Mouse (Mus musculus): ENCODE data around the gene Sun2. TPM values are rescaled to one million over a fixed set of nuclear protein-coding genes. Genes with fewer than 3 reads are reported as not detected.

Gene Sun2
- polyA plus RNA-seq, 1 experiment, result 101 TPM

DNA sequence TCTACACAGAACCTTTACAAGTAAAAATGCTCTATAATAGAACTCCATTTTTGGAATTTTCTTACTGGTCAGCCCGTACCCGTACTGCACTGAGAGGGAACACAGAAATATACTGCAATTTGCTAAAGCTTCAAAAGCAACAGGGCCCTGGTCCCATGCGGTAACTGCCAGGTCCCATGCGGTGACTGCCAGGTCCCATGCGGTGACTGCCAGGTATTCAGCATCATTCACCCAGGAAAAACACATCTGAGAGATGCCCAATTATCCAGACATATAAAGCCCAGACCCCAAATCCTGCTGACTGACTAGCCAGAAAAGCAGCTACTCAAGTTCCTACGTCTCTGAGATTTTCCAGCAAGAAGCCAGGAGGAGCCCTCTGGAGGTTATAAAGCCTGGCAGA, 57.7 kb downstream of the Sun2 start:
- TF ChIP-seq CTCF (IDR thresholded peaks at IDR 0.05; ENCODE audit: extremely low read depth, insufficient read depth, insufficient read length, insufficient replicate concordance) (no peak), POLR2A (IDR thresholded peaks at IDR 0.05; ENCODE audit: low read depth, low read length) (no peak)
- DNase-seq (ENCODE audit: low read depth in 1 of 2, low spot score in 2 of 2), result no peak
- Histone ChIP-seq H3K27me3 (ENCODE audit: control insufficient read depth, insufficient read depth, low read length) (no peaks in the 10 kb centered on the region), H3K27ac (ENCODE audit: insufficient read depth, low read length) (no peak overlapping the region), H3K4me3 (ENCODE audit: extremely low read depth, insufficient read depth, insufficient read length) (no peak overlapping the region), H3K36me3 (ENCODE audit: control insufficient read depth, insufficient read depth, low read length) (no peaks in the 10 kb centered on the region), H3K4me1 (ENCODE audit: control insufficient read depth, insufficient read depth, insufficient read length) (peaks cover 18% of the 10 kb centered on the region; the same call in 1 of the 2 replicates)
- WGBS, result 92% methylated on average over 6 of the region's 6 CpGs

DNA sequence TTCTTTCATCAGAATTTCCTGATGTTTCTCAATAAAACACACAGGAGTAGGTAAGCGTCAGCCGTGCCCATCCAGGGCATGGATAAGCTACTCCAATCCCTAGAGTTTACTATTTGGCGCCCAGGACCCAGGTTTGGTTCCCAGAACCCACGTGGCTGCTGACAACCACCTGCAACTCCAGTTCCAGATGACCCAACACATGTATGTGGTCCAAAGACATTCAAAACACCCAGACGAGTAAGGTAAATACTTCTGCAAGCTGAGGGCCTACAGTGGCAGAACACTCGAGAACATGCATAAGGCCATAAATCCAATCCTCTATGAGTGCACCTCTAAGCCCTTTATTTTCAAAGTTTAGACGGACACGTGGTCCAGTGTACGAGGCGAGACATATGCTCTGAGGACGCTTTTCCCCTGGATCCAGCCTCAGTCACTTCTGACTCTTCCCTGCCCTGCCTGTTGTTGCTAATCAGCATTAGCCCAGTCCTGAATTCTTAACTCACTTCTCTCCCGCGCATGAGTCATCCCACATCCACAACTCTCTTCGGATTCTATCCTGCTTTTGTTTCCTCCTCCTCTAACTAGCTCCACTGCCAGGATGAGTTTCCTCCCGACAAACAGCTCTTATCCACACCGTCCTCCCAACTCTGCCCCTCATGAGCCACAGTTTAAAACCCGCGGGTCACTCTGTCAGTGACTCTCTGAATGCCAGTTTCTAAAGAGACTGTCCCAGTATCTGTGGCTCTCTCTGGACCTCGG, 58.5 kb downstream of the Sun2 start:
- H3K27ac ChIP-seq (ENCODE audit: insufficient read depth, low read length), result no peak overlapping the region
- no peak for DNase-seq (ENCODE audit: low read depth in 1 of 2, low spot score in 2 of 2)
- no peak overlapping the region for H3K4me3 ChIP-seq (ENCODE audit: extremely low read depth, insufficient read depth, insufficient read length)
- H3K4me1 ChIP-seq (ENCODE audit: control insufficient read depth, insufficient read depth, insufficient read length), result peaks cover 18% of the 10 kb centered on the region; the same call in 1 of the 2 replicates
- H3K27me3 ChIP-seq (ENCODE audit: control insufficient read depth, insufficient read depth, low read length), result no peaks in the 10 kb centered on the region
- TF ChIP-seq POLR2A (IDR thresholded peaks at IDR 0.05; ENCODE audit: low read depth, low read length) (no peak), CTCF (IDR thresholded peaks at IDR 0.05; ENCODE audit: extremely low read depth, insufficient read depth, insufficient read length, insufficient replicate concordance) (no peak)
- no peaks in the 10 kb centered on the region for H3K36me3 ChIP-seq (ENCODE audit: control insufficient read depth, insufficient read depth, low read length)
- 82% methylated on average over 19 of the region's 19 CpGs for WGBS

DNA sequence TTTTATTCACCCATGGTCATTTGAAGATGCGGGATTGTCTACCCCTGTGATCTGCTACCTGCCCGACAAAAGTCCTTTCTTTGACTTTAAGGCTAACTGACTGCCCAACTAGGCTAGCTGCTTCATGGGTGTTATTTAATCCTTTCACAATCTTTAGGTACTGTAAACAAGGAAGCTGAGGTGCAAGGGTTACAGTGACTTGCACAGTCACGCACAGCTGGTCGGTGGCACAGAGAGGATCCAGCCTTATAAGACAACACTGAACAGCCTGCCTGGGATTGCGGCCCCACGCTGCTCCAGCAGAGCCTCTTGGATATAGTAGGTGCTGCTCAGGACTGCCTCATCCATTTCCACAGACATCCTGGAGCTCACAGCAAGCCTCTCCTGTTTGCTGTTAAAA, 59.2 kb downstream of the Sun2 start:
- Histone ChIP-seq H3K27me3 (ENCODE audit: control insufficient read depth, insufficient read depth, low read length) (no peaks in the 10 kb centered on the region), H3K4me1 (ENCODE audit: control insufficient read depth, insufficient read depth, insufficient read length) (peaks cover 16% of the 10 kb centered on the region; the same call in 1 of the 2 replicates), H3K4me3 (ENCODE audit: extremely low read depth, insufficient read depth, insufficient read length) (no peak overlapping the region), H3K36me3 (ENCODE audit: control insufficient read depth, insufficient read depth, low read length) (no peaks in the 10 kb centered on the region), H3K27ac (ENCODE audit: insufficient read depth, low read length) (no peak overlapping the region)
- TF ChIP-seq CTCF (IDR thresholded peaks at IDR 0.05; ENCODE audit: extremely low read depth, insufficient read depth, insufficient read length, insufficient replicate concordance) (no peak), POLR2A (IDR thresholded peaks at IDR 0.05; ENCODE audit: low read depth, low read length) (no peak)
- DNase-seq (ENCODE audit: low read depth in 1 of 2, low spot score in 2 of 2), result no peak
- WGBS, result 80% methylated on average over 6 of the region's 6 CpGs

DNA sequence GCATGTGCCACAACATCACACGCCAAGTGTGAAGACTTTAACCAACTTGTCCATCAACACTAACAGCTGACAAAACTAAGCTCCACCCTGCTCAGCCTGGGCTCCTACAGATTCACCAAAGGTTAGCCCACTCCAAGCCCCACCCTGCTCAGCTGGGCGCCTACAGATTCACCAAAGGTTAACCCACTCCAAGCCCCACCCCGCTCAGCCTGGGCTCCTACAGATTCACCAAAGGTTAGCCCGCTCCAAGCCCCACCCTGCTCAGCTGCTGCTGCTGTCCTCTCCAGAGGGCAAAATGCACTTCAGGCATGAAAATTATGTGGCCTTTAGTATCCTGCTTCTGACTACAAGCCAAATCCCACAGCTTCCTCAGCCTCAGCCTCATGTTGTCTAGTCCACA, 60.4 kb downstream of the Sun2 start:
- H3K4me1 ChIP-seq (ENCODE audit: control insufficient read depth, insufficient read depth, insufficient read length), result peaks cover 16% of the 10 kb centered on the region; the same call in 1 of the 2 replicates
- no peak for DNase-seq (ENCODE audit: low read depth in 1 of 2, low spot score in 2 of 2)
- no peak overlapping the region for H3K4me3 ChIP-seq (ENCODE audit: extremely low read depth, insufficient read depth, insufficient read length)
- H3K27me3 ChIP-seq (ENCODE audit: control insufficient read depth, insufficient read depth, low read length), result no peaks in the 10 kb centered on the region
- no peak overlapping the region for H3K27ac ChIP-seq (ENCODE audit: insufficient read depth, low read length)
- WGBS, result 87% methylated on average over 4 of the region's 4 CpGs
- H3K36me3 ChIP-seq (ENCODE audit: control insufficient read depth, insufficient read depth, low read length), result no peaks in the 10 kb centered on the region
- TF ChIP-seq POLR2A (IDR thresholded peaks at IDR 0.05; ENCODE audit: low read depth, low read length), result no peak
- no peak for TF ChIP-seq CTCF (IDR thresholded peaks at IDR 0.05; ENCODE audit: extremely low read depth, insufficient read depth, insufficient read length, insufficient replicate concordance)

DNA sequence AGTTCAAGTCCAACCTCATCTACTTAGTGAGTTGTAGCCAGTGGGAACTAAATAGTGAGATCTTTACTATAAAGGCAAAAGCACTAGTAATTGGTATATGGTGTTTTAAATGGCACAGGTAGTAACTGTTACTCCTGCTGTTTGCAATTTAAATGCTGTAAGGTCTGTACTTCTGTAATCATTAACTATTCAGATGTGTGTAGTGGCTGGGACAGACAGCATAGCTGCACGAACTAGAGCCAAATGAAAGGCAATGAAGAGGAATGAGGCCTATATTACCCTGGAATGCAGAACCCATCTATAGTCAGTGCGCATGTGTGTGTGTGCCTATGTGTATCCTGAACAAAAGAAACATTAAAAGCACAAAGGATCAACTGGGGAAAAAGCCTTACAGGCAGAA, 64.4 kb downstream of the Sun2 start:
- H3K27me3 ChIP-seq (ENCODE audit: control insufficient read depth, insufficient read depth, low read length), result no peaks in the 10 kb centered on the region
- no peak overlapping the region for H3K4me3 ChIP-seq (ENCODE audit: extremely low read depth, insufficient read depth, insufficient read length)
- no peak for DNase-seq (ENCODE audit: low read depth in 1 of 2, low spot score in 2 of 2)
- no peak overlapping the region for H3K27ac ChIP-seq (ENCODE audit: insufficient read depth, low read length)
- TF ChIP-seq CTCF (IDR thresholded peaks at IDR 0.05; ENCODE audit: extremely low read depth, insufficient read depth, insufficient read length, insufficient replicate concordance), result no peak
- no peak for TF ChIP-seq POLR2A (IDR thresholded peaks at IDR 0.05; ENCODE audit: low read depth, low read length)
- H3K4me1 ChIP-seq (ENCODE audit: control insufficient read depth, insufficient read depth, insufficient read length), result no peaks in the 10 kb centered on the region
- peaks cover 17% of the 10 kb centered on the region for H3K36me3 ChIP-seq (ENCODE audit: control insufficient read depth, insufficient read depth, low read length)
- 93% methylated on average over 2 of the region's 2 CpGs for WGBS

Other genes with a start within 250 kb of the Sun2 start
- gene Kcnj4, start 237.3 kb downstream of the Sun2 start, polyA plus RNA-seq (2012; rRNA removed), result not detected in 2 replicates
- 1.8 and 2.3 TPM in 2 replicates for gene Kdelr3, start 226.1 kb downstream of the Sun2 start, polyA plus RNA-seq (2012; rRNA removed)
- gene Ddx17, start 195.8 kb downstream of the Sun2 start, polyA plus RNA-seq (2012; rRNA removed), result 158 and 200 TPM in 2 replicates
- gene Dmc1, start 137.4 kb downstream of the Sun2 start, polyA plus RNA-seq (2012; rRNA removed), result 0.07 and 0.13 TPM in 2 replicates
- 0.28 and 0.41 TPM in 2 replicates for gene Fam227a, start 83.6 kb downstream of the Sun2 start, polyA plus RNA-seq (2012; rRNA removed)
- 3.9 and 4.2 TPM in 2 replicates for gene Cby1, start 83.3 kb downstream of the Sun2 start, polyA plus RNA-seq (2012; rRNA removed)
- 18.7 and 19.5 TPM in 2 replicates for gene Tomm22, start 71.7 kb downstream of the Sun2 start, polyA plus RNA-seq (2012; rRNA removed)
- 11.5 and 16.3 TPM in 2 replicates for gene Josd1, start 54.6 kb downstream of the Sun2 start, polyA plus RNA-seq (2012; rRNA removed)
- 40.3 and 50.4 TPM in 2 replicates for gene Gtpbp1, start 51.7 kb downstream of the Sun2 start, polyA plus RNA-seq (2012; rRNA removed)
- 18.1 and 21.3 TPM in 2 replicates for gene Dnal4, start 35.3 kb upstream of the Sun2 start, polyA plus RNA-seq (2012; rRNA removed)
- 1.3 and 1.7 TPM in 2 replicates for gene Nptxr, start 62.2 kb upstream of the Sun2 start, polyA plus RNA-seq (2012; rRNA removed)
- 0.13 and 0.68 TPM in 2 replicates for gene Npcd, start 91.7 kb upstream of the Sun2 start, polyA plus RNA-seq (2012; rRNA removed)
- gene Cbx6, start 92.2 kb upstream of the Sun2 start, polyA plus RNA-seq (2012; rRNA removed), result 24.4 and 33.6 TPM in 2 replicates
- 99.9 and 104 TPM in 2 replicates for gene Apobec3, start 149.1 kb upstream of the Sun2 start, polyA plus RNA-seq (2012; rRNA removed)
- gene Cbx7, start 228.6 kb upstream of the Sun2 start, polyA plus RNA-seq (2012; rRNA removed), result 82.9 and 95.8 TPM in 2 replicates